Mouse (Mus musculus) left cerebral cortex, adult 2 months (tissue): ENCODE results near the gene Camkk1. TPM values are rescaled to one million over a fixed set of nuclear protein-coding genes. Genes with fewer than 3 reads are reported as not detected.

Experiments
- DNase-seq, 2 experiments: peaks; one replicate each; pipeline ENCODE4 v3.0.0; 2021 to 2022; ENCODE audit warnings: low spot score in 2 of 2, mixed read lengths in 1 of 2; ENCODE audit errors: extremely low spot score in 1 of 2
- H3K27ac ChIP-seq: fragments of 200-600 bp; 2 replicates; pipeline ENCODE4 v1.8.1; 2022
- H3K4me3 ChIP-seq: fragments of 200-600 bp; 2 replicates; pipeline ENCODE4 v1.8.1; 2022
- CTCF ChIP-seq: fragments of 200-600 bp; IDR thresholded peaks from 2 replicates; pipeline ENCODE4 v1.8.1; 2022; ENCODE audit warnings: antibody characterized with exemption, mild to moderate bottlenecking, moderate library complexity
- intact Hi-C: fragments of 180-260 bp; cut with DNase I; formaldehyde crosslinking; loops from one replicate; pipeline ENCODE4 v1.15.1; 2025
- long read RNA-seq, 2 experiments: library from polyadenylated mRNA; stranded (forward); transcript quantifications; one replicate each; pipeline ENCODE4 v2.0.0; 2021; ENCODE audit warnings: borderline mapping rate in 2 of 2
- total RNA-seq, 2 experiments: library from RNA; stranded (reverse); gene quantifications; 2 replicates each; pipeline ENCODE4 v1.2.3; 2021

Gene Camkk1
- 100 to 1,000 TPM; 118 to 126 TPM for total RNA-seq
- long read RNA-seq, experiment 1, transcript Camkk1-201 (16 exons, 3,424 nt): major isoform, 215 of 316 reads
- long read RNA-seq, experiment 1, transcript Camkk1-203 (15 exons, 3,717 nt): minor isoform, 9 of 316 reads
- long read RNA-seq, experiment 1, partial matches to known transcripts: 35 of 316 reads
- long read RNA-seq, experiment 1, other reads (novel, unspliced or antisense): 57 of 316 reads
- long read RNA-seq, experiment 2, transcript Camkk1-203 (15 exons, 3,717 nt): minor isoform, 37 of 251 reads
- long read RNA-seq, experiment 2, transcript Camkk1-201 (16 exons, 3,424 nt): major isoform, 111 of 251 reads
- long read RNA-seq, experiment 2, partial matches to known transcripts: 34 of 251 reads
- long read RNA-seq, experiment 2, other reads (novel, unspliced or antisense): 69 of 251 reads

DNA sequence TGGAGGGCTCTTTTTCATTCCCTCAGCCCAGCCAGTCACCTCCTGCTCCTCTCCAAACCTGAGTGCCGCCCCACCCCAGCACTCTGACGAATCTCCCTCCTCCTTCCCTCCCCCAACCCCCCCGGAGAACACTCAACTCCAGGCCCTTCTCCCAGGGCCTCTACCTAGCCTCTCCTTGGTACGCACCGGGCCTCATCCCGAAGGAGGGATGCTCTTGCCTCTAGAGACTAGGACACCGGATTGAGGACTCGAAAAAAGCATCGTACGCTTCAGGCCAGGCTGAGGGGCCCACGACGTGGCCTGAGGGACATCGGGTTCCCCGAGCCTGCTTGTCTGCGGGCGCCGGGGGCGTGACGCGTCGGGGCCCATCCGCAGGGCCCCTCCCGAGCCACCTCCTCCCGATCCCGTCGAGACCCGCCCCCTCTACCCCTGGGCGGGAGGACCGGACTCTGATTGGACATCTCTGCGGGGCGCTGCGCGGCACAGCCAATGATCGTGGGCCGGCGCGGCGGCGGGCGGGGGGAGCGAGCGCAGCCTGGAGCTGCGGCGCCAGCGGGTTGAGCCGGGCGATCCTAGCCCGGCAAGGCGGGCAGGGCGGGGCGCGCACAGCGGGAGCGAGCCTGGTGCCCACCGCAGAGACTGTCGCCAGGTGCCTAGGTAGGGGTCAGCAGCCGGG, at the start of gene Camkk1:
Gene Camkk1, plus strand, starts transcription at position 538 of the 676 bp plus-strand sequence.
- Histone ChIP-seq H3K4me3 (peak within 1 kb of the TSS; percentile 94), H3K27ac (peak within 1 kb of the TSS; percentile 96)
- intact Hi-C loops: loop anchor here (1.0 to 2.0 kb wide), 2 partner anchors 29 to 452 kb away; partner anchors contain the start of gene Ncbp3
- no peak for TF ChIP-seq CTCF
- peak; percentile 95 to 96 for DNase-seq

- TF ChIP-seq CTCF: no peak
- Histone ChIP-seq H3K27ac (no peak overlapping the region), H3K4me3 (no peak overlapping the region)
- intact Hi-C loops: no loop called here
- DNase-seq: no peak
Measured at GRCm38 (mm10) chr11:72974995-72975503, 43.8 kb upstream of the Camkk1 start.

DNA sequence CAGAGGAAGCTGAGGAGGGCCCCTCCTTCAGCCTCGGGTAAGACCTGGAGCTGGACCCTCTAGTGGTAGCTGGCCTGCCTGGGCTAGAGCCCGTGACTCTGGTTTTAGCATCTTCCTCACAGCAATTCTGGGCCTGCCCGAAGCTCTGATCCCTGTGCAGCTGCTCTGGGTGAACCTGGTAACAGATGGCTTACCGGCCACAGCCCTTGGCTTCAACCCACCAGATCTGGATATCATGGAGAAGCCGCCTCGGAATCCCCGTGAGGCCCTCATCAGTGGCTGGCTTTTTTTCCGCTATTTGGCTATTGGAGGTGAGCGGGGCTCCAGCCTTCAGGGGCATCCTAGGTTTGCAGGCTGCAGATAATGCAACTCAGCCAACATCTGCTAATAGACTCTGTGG, 36.3 kb upstream of the Camkk1 start:
- TF ChIP-seq CTCF: no peak
- intact Hi-C loops: no loop called here
- Histone ChIP-seq H3K27ac (no peak overlapping the region), H3K4me3 (no peak overlapping the region)
- DNase-seq: no peak

DNA sequence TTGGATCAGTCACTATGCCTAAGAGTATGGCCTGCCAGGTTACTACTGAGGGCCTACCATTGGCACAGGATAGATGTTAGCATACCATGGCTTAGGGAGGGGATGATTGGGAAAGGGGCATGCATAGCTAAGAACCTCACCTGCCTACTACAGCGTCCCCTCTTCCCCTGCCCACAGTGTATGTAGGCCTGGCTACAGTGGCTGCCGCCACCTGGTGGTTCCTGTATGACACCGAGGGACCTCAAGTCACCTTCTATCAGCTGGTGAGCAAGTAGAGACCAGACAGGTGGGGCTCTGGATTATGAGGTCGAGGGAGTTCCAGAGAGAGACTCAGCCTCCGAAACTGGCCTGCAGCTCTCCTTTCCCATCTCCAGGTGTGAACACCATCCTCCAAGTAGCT, 35.5 kb upstream of the Camkk1 start:
- no peak overlapping the region for H3K4me3 ChIP-seq
- DNase-seq: no peak
- intact Hi-C loops: no loop called here

GRCm38 (mm10) chr11:72986745-72987144, 32.1 kb upstream of the Camkk1 start:
- no peak overlapping the region for H3K4me3 ChIP-seq
- no peak for DNase-seq
- intact Hi-C loops: no loop called here
- no peak overlapping the region for H3K27ac ChIP-seq
- TF ChIP-seq CTCF: no peak

More for the DNA sequence above, 35.5 kb upstream of the Camkk1 start:
- peak; percentile 32 for TF ChIP-seq CTCF
- H3K27ac ChIP-seq: no peak overlapping the region

- DNase-seq: no peak
- no peak for TF ChIP-seq CTCF
- intact Hi-C loops: no loop called here
Measured at GRCm38 (mm10) chr11:72987234-72987633, 31.6 kb upstream of the Camkk1 start.

GRCm38 (mm10) chr11:72987807-72988206, 31.0 kb upstream of the Camkk1 start:
- Histone ChIP-seq H3K27ac (no peak overlapping the region), H3K4me3 (no peak overlapping the region)
- intact Hi-C loops: no loop called here
- TF ChIP-seq CTCF: no peak
- DNase-seq: no peak

More at GRCm38 (mm10) chr11:72987234-72987633, 31.6 kb upstream of the Camkk1 start:
- Histone ChIP-seq H3K4me3 (no peak overlapping the region), H3K27ac (no peak overlapping the region)

DNA sequence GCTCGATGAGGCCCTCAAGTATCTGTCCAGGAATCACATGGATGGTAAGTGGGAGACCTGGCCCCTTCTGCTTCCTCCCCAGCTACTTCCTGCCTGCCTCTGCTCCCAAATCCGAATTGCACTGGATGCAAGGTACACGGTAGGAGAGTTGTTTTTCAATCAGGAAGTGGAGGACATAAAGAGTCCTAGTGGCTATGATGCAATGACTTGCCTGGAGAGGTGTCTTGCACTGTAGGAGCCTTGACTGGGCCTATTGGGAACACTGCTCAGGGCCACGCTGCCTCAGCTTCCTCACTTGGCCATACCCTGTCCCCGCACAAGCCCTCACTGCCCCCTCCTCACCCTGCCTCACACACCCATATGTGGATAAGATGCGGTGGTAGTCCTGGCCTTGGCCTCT, 29.8 kb upstream of the Camkk1 start:
- no peak for DNase-seq
- no peak for TF ChIP-seq CTCF
- no peak overlapping the region for H3K27ac ChIP-seq
- intact Hi-C loops: no loop called here
- no peak overlapping the region for H3K4me3 ChIP-seq

- no peak overlapping the region for H3K27ac ChIP-seq
- DNase-seq: no peak
- H3K4me3 ChIP-seq: no peak overlapping the region
- TF ChIP-seq CTCF: no peak
- intact Hi-C loops: no loop called here
Measured at GRCm38 (mm10) chr11:72990688-72991087, 28.1 kb upstream of the Camkk1 start.

DNA sequence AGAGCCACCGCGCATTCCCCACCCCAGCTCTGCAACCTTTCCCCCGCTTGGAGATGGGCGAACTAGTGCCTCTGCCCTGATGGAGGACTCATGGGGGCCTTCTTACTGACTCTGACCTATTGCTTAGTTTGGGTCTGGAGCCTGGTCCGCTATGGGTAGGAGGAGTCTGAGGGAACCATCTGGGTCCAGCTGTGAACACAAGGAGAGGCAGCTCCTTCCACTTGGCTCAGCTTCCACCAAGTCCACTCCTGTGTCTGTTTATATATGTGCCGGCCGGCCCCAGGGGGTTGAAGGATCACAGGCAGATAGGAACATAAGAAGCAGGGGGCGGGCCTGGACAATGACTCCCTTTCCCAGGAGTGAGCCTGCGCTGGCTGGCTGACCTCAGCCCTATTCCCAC, 26.8 kb upstream of the Camkk1 start:
- no peak for TF ChIP-seq CTCF
- no peak overlapping the region for H3K27ac ChIP-seq
- intact Hi-C loops: no loop called here
- H3K4me3 ChIP-seq: no peak overlapping the region
- DNase-seq: no peak

- intact Hi-C loops: no loop called here
- Histone ChIP-seq H3K27ac (no peak overlapping the region), H3K4me3 (no peak overlapping the region)
- no peak for DNase-seq
- no peak for TF ChIP-seq CTCF
Measured at GRCm38 (mm10) chr11:72996346-72996745, 22.5 kb upstream of the Camkk1 start.

DNA sequence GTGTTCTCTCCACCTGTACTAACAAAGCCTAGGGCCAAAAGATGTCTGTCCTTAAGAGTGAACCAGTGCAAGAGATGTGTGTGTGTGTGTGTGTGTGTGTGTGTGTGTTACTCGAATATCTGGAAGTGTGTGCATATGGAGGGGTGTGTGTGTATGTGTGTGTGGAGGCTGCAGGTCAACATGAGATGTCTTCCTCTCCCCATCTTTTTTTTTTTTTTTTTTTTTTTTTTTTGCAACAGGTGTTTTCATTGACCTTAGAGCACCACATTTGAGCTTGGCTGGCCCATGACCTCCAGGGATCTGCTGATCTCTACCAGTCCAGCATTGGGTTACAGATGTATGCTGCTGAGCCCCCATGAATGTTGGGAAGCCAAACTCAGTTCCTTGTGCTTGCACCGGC, 22.0 kb upstream of the Camkk1 start:
- no peak for DNase-seq
- H3K4me3 ChIP-seq: no peak overlapping the region
- H3K27ac ChIP-seq: no peak overlapping the region
- no peak for TF ChIP-seq CTCF
- intact Hi-C loops: no loop called here
